Mouse (Mus musculus) forebrain, embryonic 11.5 days (tissue): Measurements from ENCODE around the gene Pglyrp2. TPM values are rescaled to one million over a fixed set of nuclear protein-coding genes. Genes with fewer than 3 reads are reported as not detected.

Experiments
- ATAC-seq: fragments of 200-750 bp; cut with Nextera tagmentation; replicated peaks from 2 replicates; pipeline ENCODE4 v1.8.0; 2017; ENCODE audit warnings: moderate TSS enrichment; ENCODE audit not compliant: low FRiP score
- DNase-seq: peaks from one replicate; pipeline ENCODE4 v3.0.0-alpha.2; 2017; ENCODE audit warnings: low spot score
- H3K27ac ChIP-seq: fragments of 300-500 bp; sonication (generic); 2 replicates; pipeline ENCODE4 v1.5.1; 2014; ENCODE audit warnings: low read depth, low read length
- H3K27me3 ChIP-seq: fragments of 300-500 bp; sonication (generic); 2 replicates; pipeline ENCODE4 v1.6.1; 2014; ENCODE audit warnings: mild to moderate bottlenecking, low read length, mixed read lengths; ENCODE audit not compliant: control insufficient read depth, insufficient read depth
- H3K36me3 ChIP-seq: fragments of 300-500 bp; sonication (generic); 2 replicates; pipeline ENCODE4 v1.6.1; 2014; ENCODE audit warnings: mild to moderate bottlenecking, low read length, moderate library complexity, mixed read lengths; ENCODE audit not compliant: control insufficient read depth, insufficient read depth
- H3K4me1 ChIP-seq: fragments of 300-500 bp; sonication (generic); replicated peaks from 2 replicates; pipeline ENCODE4 v1.6.1; 2014; ENCODE audit warnings: low read length, mixed read lengths; ENCODE audit not compliant: control insufficient read depth, insufficient read depth
- H3K4me2 ChIP-seq: fragments of 300-500 bp; sonication (generic); 2 replicates; pipeline ENCODE4 v1.6.1; 2014; ENCODE audit warnings: low read depth, mild to moderate bottlenecking, low read length, moderate library complexity, mixed read lengths; ENCODE audit not compliant: severe bottlenecking
- H3K4me3 ChIP-seq: fragments of 300-500 bp; sonication (generic); 2 replicates; pipeline ENCODE4 v1.5.1; 2014; ENCODE audit warnings: low read depth, low read length
- H3K9ac ChIP-seq: fragments of 300-500 bp; sonication (generic); 2 replicates; pipeline ENCODE4 v1.6.1; 2014; ENCODE audit warnings: low read length
- H3K9me3 ChIP-seq: fragments of 300-500 bp; sonication (generic); 2 replicates; pipeline ENCODE4 v1.6.1; 2016; ENCODE audit warnings: low read length, mixed read lengths; ENCODE audit not compliant: control insufficient read depth
- WGBS: fragments of 180-500 bp; shearing (Covaris S2); extraction: QIAGEN DNeasy Blood & Tissue Kit; methylation state at CpG from one replicate; pipeline ENCODE4 v1.1.7; 2014; 5-methylcytosine and 5-hydroxymethylcytosine counted together
- polyA plus RNA-seq: library from polyadenylated mRNA; unstranded; fragments of >200 nt; fragmentation: Nextera tagmentation; extraction: Ambion mirVana; gene quantifications from 2 replicates; pipeline ENCODE4 v1.2.1, GENCODE M21; 2014

Gene Pglyrp2
- polyA plus RNA-seq, 1 experiment from 2014 or later: 0.11 TPM

- no peak overlapping the region for H3K4me2 ChIP-seq
- peaks cover 3% of the 10 kb centered on the region; the same call in 1 of the 2 replicates for H3K36me3 ChIP-seq
- no peak overlapping the region for H3K27ac ChIP-seq
- no peak overlapping the region for H3K4me3 ChIP-seq
- no peak for ATAC-seq
- 84% methylated on average over 9 of the region's 9 CpGs for WGBS
- DNase-seq: no peak
- H3K27me3 ChIP-seq: no peaks in the 10 kb centered on the region
- no peak overlapping the region for H3K9ac ChIP-seq
- H3K9me3 ChIP-seq: no peaks in the 10 kb centered on the region
- H3K4me1 ChIP-seq: no peaks in the 10 kb centered on the region
Measured at GRCm38 (mm10) chr17:32377137-32377536, 46.8 kb downstream of the Pglyrp2 start.

GRCm38 (mm10) chr17:32376475-32376874 is 47.5 kb downstream of the Pglyrp2 start:
- no peaks in the 10 kb centered on the region for H3K27me3 ChIP-seq
- H3K9me3 ChIP-seq: no peaks in the 10 kb centered on the region
- no peak for DNase-seq
- H3K4me3 ChIP-seq: no peak overlapping the region
- no peaks in the 10 kb centered on the region for H3K4me1 ChIP-seq
- no peak for ATAC-seq
- WGBS: 87% methylated on average over 15 of the region's 15 CpGs
- H3K4me2 ChIP-seq: no peak overlapping the region
- no peak overlapping the region for H3K9ac ChIP-seq
- H3K27ac ChIP-seq: no peak overlapping the region
- peaks cover 3% of the 10 kb centered on the region; the same call in 1 of the 2 replicates for H3K36me3 ChIP-seq

GRCm38 (mm10) chr17:32368991-32369578 is 54.9 kb downstream of the Pglyrp2 start:
- H3K4me1 ChIP-seq: no peaks in the 10 kb centered on the region
- H3K4me3 ChIP-seq: peak overlapping the region; percentile 9; the same call in 1 of the 2 replicates
- peak overlapping the region; percentile 34; the same call in 1 of the 2 replicates for H3K4me2 ChIP-seq
- DNase-seq (no peak), ATAC-seq (0 out of 2 replicates have a peak, but pooled peaks have one; percentile 42)
- 12% methylated on average over 12 of the region's 17 CpGs for WGBS
- H3K27ac ChIP-seq: no peak overlapping the region
- no peaks in the 10 kb centered on the region for H3K9me3 ChIP-seq
- no peaks in the 10 kb centered on the region for H3K27me3 ChIP-seq
- H3K9ac ChIP-seq: peak overlapping the region; percentile 7; the same call in 1 of the 2 replicates
- no peaks in the 10 kb centered on the region for H3K36me3 ChIP-seq

- H3K4me2 ChIP-seq: no peak overlapping the region
- DNase-seq (no peak), ATAC-seq (no peak)
- no peak overlapping the region for H3K4me3 ChIP-seq
- no peak overlapping the region for H3K9ac ChIP-seq
- H3K36me3 ChIP-seq: no peaks in the 10 kb centered on the region
- 89% methylated on average over 11 of the region's 11 CpGs for WGBS
- no peaks in the 10 kb centered on the region for H3K9me3 ChIP-seq
- no peak overlapping the region for H3K27ac ChIP-seq
- H3K4me1 ChIP-seq: peaks cover 6% of the 10 kb centered on the region
- no peaks in the 10 kb centered on the region for H3K27me3 ChIP-seq
Measured at GRCm38 (mm10) chr17:32367706-32368105, 56.3 kb downstream of the Pglyrp2 start.

GRCm38 (mm10) chr17:32365296-32365695 is 58.7 kb downstream of the Pglyrp2 start:
- H3K9me3 ChIP-seq: no peaks in the 10 kb centered on the region
- no peak overlapping the region for H3K27ac ChIP-seq
- peaks cover 5% of the 10 kb centered on the region; the same call in 1 of the 2 replicates for H3K36me3 ChIP-seq
- WGBS: 85% methylated on average over 1 of the region's 1 CpGs
- no peak overlapping the region for H3K4me2 ChIP-seq
- no peak for ATAC-seq
- peaks cover 7% of the 10 kb centered on the region for H3K4me1 ChIP-seq
- DNase-seq: no peak
- no peak overlapping the region for H3K9ac ChIP-seq
- H3K4me3 ChIP-seq: no peak overlapping the region
- no peaks in the 10 kb centered on the region for H3K27me3 ChIP-seq

GRCm38 (mm10) chr17:32364850-32365249 is 59.1 kb downstream of the Pglyrp2 start:
- Histone ChIP-seq H3K27me3 (no peaks in the 10 kb centered on the region), H3K9ac (peak overlapping the region; percentile 97)

GRCm38 (mm10) chr17:32364331-32364730 is 59.6 kb downstream of the Pglyrp2 start:
- 1% methylated on average over 28 of the region's 47 CpGs for WGBS
- ATAC-seq (peak; percentile 93), DNase-seq (peak; percentile 94)
- peaks cover 7% of the 10 kb centered on the region for H3K4me1 ChIP-seq
- H3K4me3 ChIP-seq: peak overlapping the region; percentile 86
- no peaks in the 10 kb centered on the region for H3K27me3 ChIP-seq
- H3K9me3 ChIP-seq: no peaks in the 10 kb centered on the region
- peak overlapping the region; percentile 97 for H3K9ac ChIP-seq
- H3K36me3 ChIP-seq: peaks cover 13% of the 10 kb centered on the region; the same call in 1 of the 2 replicates
- no peak overlapping the region for H3K27ac ChIP-seq
- H3K4me2 ChIP-seq: peak overlapping the region; percentile 37; the same call in 1 of the 2 replicates

More at GRCm38 (mm10) chr17:32364850-32365249, 59.1 kb downstream of the Pglyrp2 start:
- ATAC-seq (peak; percentile 20), DNase-seq (no peak)
- peaks cover 7% of the 10 kb centered on the region for H3K4me1 ChIP-seq
- peak overlapping the region; percentile 37; the same call in 1 of the 2 replicates for H3K4me2 ChIP-seq
- peak overlapping the region; percentile 86 for H3K4me3 ChIP-seq
- no peaks in the 10 kb centered on the region for H3K9me3 ChIP-seq
- no peak overlapping the region for H3K27ac ChIP-seq
- peaks cover 10% of the 10 kb centered on the region; the same call in 1 of the 2 replicates for H3K36me3 ChIP-seq
- WGBS: 64% methylated on average over 5 of the region's 5 CpGs

- peak overlapping the region; percentile 42; the same call in 1 of the 2 replicates for H3K27ac ChIP-seq
- H3K27me3 ChIP-seq: no peaks in the 10 kb centered on the region
- DNase-seq: peak; percentile 67
- H3K4me2 ChIP-seq: peak overlapping the region; percentile 69
- H3K9me3 ChIP-seq: no peaks in the 10 kb centered on the region
- peaks cover 7% of the 10 kb centered on the region for H3K4me1 ChIP-seq
- 0% methylated on average over 31 of the region's 50 CpGs for WGBS
- H3K9ac ChIP-seq: peak overlapping the region; percentile 97
- ATAC-seq: peak; percentile 65
- peak overlapping the region; percentile 86 for H3K4me3 ChIP-seq
- peaks cover 17% of the 10 kb centered on the region for H3K36me3 ChIP-seq
Measured at GRCm38 (mm10) chr17:32363821-32364301, 60.1 kb downstream of the Pglyrp2 start.
